Mouse (Mus musculus) forebrain, embryonic 11.5 days (tissue): ENCODE results near the gene Unk. TPM values are rescaled to one million over a fixed set of nuclear protein-coding genes. Genes with fewer than 3 reads are reported as not detected.

Source experiments
- ATAC-seq: fragments of 200-750 bp; cut with Nextera tagmentation; replicated peaks from 2 replicates; pipeline ENCODE4 v1.8.0; 2017; ENCODE audit warnings: moderate TSS enrichment; ENCODE audit not compliant: low FRiP score
- DNase-seq: peaks from one replicate; pipeline ENCODE4 v3.0.0-alpha.2; 2017; ENCODE audit warnings: low spot score
- H3K27ac ChIP-seq: fragments of 300-500 bp; sonication (generic); 2 replicates; pipeline ENCODE4 v1.5.1; 2014; ENCODE audit warnings: low read depth, low read length
- H3K27me3 ChIP-seq: fragments of 300-500 bp; sonication (generic); 2 replicates; pipeline ENCODE4 v1.6.1; 2014; ENCODE audit warnings: mild to moderate bottlenecking, low read length, mixed read lengths; ENCODE audit not compliant: control insufficient read depth, insufficient read depth
- H3K36me3 ChIP-seq: fragments of 300-500 bp; sonication (generic); 2 replicates; pipeline ENCODE4 v1.6.1; 2014; ENCODE audit warnings: mild to moderate bottlenecking, low read length, moderate library complexity, mixed read lengths; ENCODE audit not compliant: control insufficient read depth, insufficient read depth
- H3K4me1 ChIP-seq: fragments of 300-500 bp; sonication (generic); replicated peaks from 2 replicates; pipeline ENCODE4 v1.6.1; 2014; ENCODE audit warnings: low read length, mixed read lengths; ENCODE audit not compliant: control insufficient read depth, insufficient read depth
- H3K4me2 ChIP-seq: fragments of 300-500 bp; sonication (generic); 2 replicates; pipeline ENCODE4 v1.6.1; 2014; ENCODE audit warnings: low read depth, mild to moderate bottlenecking, low read length, moderate library complexity, mixed read lengths; ENCODE audit not compliant: severe bottlenecking
- H3K4me3 ChIP-seq: fragments of 300-500 bp; sonication (generic); 2 replicates; pipeline ENCODE4 v1.5.1; 2014; ENCODE audit warnings: low read depth, low read length
- H3K9ac ChIP-seq: fragments of 300-500 bp; sonication (generic); 2 replicates; pipeline ENCODE4 v1.6.1; 2014; ENCODE audit warnings: low read length
- H3K9me3 ChIP-seq: fragments of 300-500 bp; sonication (generic); 2 replicates; pipeline ENCODE4 v1.6.1; 2016; ENCODE audit warnings: low read length, mixed read lengths; ENCODE audit not compliant: control insufficient read depth
- WGBS: fragments of 180-500 bp; shearing (Covaris S2); extraction: QIAGEN DNeasy Blood & Tissue Kit; methylation state at CpG from one replicate; pipeline ENCODE4 v1.1.7; 2014; 5-methylcytosine and 5-hydroxymethylcytosine counted together
- polyA plus RNA-seq: library from polyadenylated mRNA; unstranded; fragments of >200 nt; fragmentation: Nextera tagmentation; extraction: Ambion mirVana; gene quantifications from 2 replicates; pipeline ENCODE4 v1.2.1, GENCODE M21; 2014

Unk gene
- polyA plus RNA-seq, 1 experiment from 2014 or later = 48.5 TPM

- Histone ChIP-seq H3K4me3 (no peak overlapping the region), H3K27ac (no peak overlapping the region), H3K27me3 (no peaks in the 10 kb centered on the region), H3K4me2 (no peak overlapping the region), H3K4me1 (peaks cover 18% of the 10 kb centered on the region), H3K36me3 (no peaks in the 10 kb centered on the region), H3K9ac (no peak overlapping the region), H3K9me3 (no peaks in the 10 kb centered on the region)
- no peak for ATAC-seq
- WGBS = 89% methylated on average over 6 of the region's 6 CpGs
- DNase-seq = no peak
Observed at GRCm38 (mm10) chr11:116099462-116099861, 69.3 kb downstream of the Unk start.

GRCm38 (mm10) chr11:116100385-116100784 is 70.3 kb downstream of the Unk start:
- Histone ChIP-seq H3K9me3 (no peaks in the 10 kb centered on the region), H3K27me3 (no peaks in the 10 kb centered on the region), H3K4me2 (no peak overlapping the region), H3K4me3 (no peak overlapping the region), H3K4me1 (peaks cover 18% of the 10 kb centered on the region), H3K27ac (no peak overlapping the region), H3K36me3 (no peaks in the 10 kb centered on the region), H3K9ac (no peak overlapping the region)
- ATAC-seq (no peak), DNase-seq (no peak)
- WGBS = 77% methylated on average over 6 of the region's 6 CpGs

DNA sequence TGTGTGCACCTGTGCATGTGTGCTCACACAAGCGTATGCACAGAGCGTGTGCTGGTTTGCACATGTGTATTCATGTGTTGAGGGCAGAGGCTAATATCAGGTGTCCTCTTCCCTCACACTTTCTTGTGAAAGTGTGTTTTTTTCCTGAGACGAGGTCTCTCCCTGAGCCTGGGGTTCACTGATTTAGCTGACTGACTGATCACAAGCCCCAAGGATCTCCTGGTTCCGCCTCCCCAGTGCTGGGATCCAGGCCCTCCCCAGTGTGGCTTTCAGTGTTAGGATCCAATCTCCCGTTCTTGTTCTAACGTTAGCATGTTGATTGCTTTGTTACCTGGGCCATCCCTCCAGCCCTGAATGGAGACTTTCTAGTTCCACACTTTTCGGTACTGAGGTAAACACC is 70.7 kb downstream of the Unk start:
- Histone ChIP-seq H3K27me3 (no peaks in the 10 kb centered on the region; the same call in 1 of the 2 replicates), H3K9ac (no peak overlapping the region), H3K4me1 (peaks cover 18% of the 10 kb centered on the region), H3K27ac (no peak overlapping the region), H3K9me3 (no peaks in the 10 kb centered on the region), H3K4me3 (no peak overlapping the region), H3K4me2 (no peak overlapping the region), H3K36me3 (no peaks in the 10 kb centered on the region)
- no peak for DNase-seq
- WGBS = 89% methylated on average over 7 of the region's 7 CpGs
- ATAC-seq = no peak

- Histone ChIP-seq H3K4me3 (no peak overlapping the region), H3K4me1 (peaks cover 28% of the 10 kb centered on the region), H3K9ac (peak overlapping the region; percentile 55), H3K4me2 (no peak overlapping the region), H3K27ac (peak overlapping the region; percentile 82), H3K27me3 (peaks cover 10% of the 10 kb centered on the region), H3K9me3 (no peaks in the 10 kb centered on the region), H3K36me3 (no peaks in the 10 kb centered on the region)
- no peak for ATAC-seq
- DNase-seq = peak; percentile 67
- 24% methylated on average over 11 of the region's 11 CpGs for WGBS
Observed at GRCm38 (mm10) chr11:116101931-116102381, 71.8 kb downstream of the Unk start.

GRCm38 (mm10) chr11:116102472-116102871 is 72.3 kb downstream of the Unk start:
- Histone ChIP-seq H3K4me2 (no peak overlapping the region), H3K27ac (peak overlapping the region; percentile 82; the same call in 1 of the 2 replicates)
- no peak for ATAC-seq

GRCm38 (mm10) chr11:116103572-116103971 is 73.5 kb downstream of the Unk start:
- H3K4me3 ChIP-seq = no peak overlapping the region
- 76% methylated on average over 12 of the region's 12 CpGs for WGBS
- no peaks in the 10 kb centered on the region for H3K9me3 ChIP-seq
- H3K27me3 ChIP-seq = peaks cover 26% of the 10 kb centered on the region
- DNase-seq (no peak), ATAC-seq (no peak)
- H3K27ac ChIP-seq = no peak overlapping the region
- no peak overlapping the region for H3K9ac ChIP-seq
- peaks cover 33% of the 10 kb centered on the region for H3K4me1 ChIP-seq
- no peaks in the 10 kb centered on the region for H3K36me3 ChIP-seq
- no peak overlapping the region for H3K4me2 ChIP-seq

More at GRCm38 (mm10) chr11:116102472-116102871, 72.3 kb downstream of the Unk start:
- Histone ChIP-seq H3K9ac (peak overlapping the region; percentile 55), H3K4me3 (no peak overlapping the region), H3K36me3 (no peaks in the 10 kb centered on the region), H3K9me3 (no peaks in the 10 kb centered on the region), H3K27me3 (peaks cover 15% of the 10 kb centered on the region), H3K4me1 (peaks cover 29% of the 10 kb centered on the region)
- DNase-seq = no peak
- 54% methylated on average over 3 of the region's 4 CpGs for WGBS

DNA sequence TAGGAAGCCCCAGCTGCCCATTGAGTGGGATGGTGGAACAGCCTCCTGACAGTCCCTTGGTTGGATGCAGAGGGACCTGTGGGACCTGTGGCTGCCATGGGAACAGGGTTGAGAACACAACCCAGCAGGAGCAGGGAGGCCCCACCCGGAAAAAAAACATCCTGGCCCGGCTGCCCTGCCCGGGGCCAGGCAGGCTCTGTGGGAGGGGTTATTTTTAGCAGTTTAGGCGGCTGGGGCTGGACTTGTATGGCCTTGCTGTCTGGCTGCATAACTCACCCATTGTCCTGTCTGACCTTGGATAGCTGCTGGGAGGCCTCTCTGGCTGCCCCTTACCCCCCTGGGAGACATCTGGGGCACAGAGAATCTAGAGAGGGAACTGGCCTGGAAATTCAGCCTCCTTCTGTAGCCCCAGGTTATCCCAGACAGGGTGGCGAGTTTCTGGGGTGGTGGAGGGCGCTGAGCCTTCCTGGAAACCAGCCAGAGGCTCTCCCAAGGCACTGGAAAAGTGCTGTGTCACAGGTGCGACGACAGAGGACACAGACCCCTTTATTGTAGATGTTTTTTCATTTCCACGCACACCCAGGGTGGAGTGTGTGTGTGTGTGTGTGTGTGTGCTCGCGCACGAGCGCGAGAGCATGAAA is 74.0 kb downstream of the Unk start:
- ATAC-seq (no peak), DNase-seq (peak; percentile 63)
- Histone ChIP-seq H3K27me3 (peaks cover 31% of the 10 kb centered on the region), H3K4me1 (peaks cover 33% of the 10 kb centered on the region), H3K4me2 (0 out of 2 replicates have a peak overlapping the region, but pooled peaks have one; percentile 18), H3K9me3 (no peaks in the 10 kb centered on the region), H3K27ac (no peak overlapping the region; the same call in 1 of the 2 replicates), H3K4me3 (no peak overlapping the region), H3K36me3 (no peaks in the 10 kb centered on the region), H3K9ac (no peak overlapping the region; the same call in 1 of the 2 replicates)
- WGBS = 53% methylated on average over 14 of the region's 14 CpGs

DNA sequence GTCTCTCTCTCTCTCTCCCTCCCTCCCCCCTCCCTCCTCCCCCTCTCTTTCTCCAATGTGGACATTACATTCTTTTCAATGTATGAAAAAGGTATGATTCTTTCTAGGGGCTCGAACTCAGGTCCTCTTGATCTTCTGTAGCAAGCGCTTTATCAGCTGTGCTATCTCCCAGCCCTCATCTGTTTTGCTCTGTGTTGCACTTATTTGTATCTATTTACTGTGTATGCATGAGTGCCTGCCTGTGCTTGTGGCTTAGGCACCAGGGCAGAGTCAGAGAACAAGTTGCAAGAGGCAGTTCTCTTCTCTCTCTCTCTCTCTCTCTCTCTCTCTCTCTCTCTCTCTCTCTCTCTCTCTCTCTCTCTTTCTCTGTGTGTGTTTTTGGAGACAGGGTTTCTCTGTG is 74.9 kb downstream of the Unk start:
- Histone ChIP-seq H3K4me2 (no peak overlapping the region), H3K36me3 (no peaks in the 10 kb centered on the region), H3K4me1 (peaks cover 39% of the 10 kb centered on the region), H3K9ac (no peak overlapping the region), H3K27ac (no peak overlapping the region), H3K9me3 (no peaks in the 10 kb centered on the region), H3K4me3 (no peak overlapping the region), H3K27me3 (peaks cover 41% of the 10 kb centered on the region)
- ATAC-seq (no peak), DNase-seq (no peak)
- 93% methylated on average over 2 of the region's 2 CpGs for WGBS
